8 mouse cellular contexts compared by ENCODE assay signal in genomic region chr7:142659181-142659681, GRCm38 (mm10). TPM values are rescaled to one million over a fixed set of nuclear protein-coding genes. Genes with fewer than 3 reads are reported as not detected.
DNase-seq lines count a peak whose midpoint lies in the region; ATAC-seq and TF ChIP-seq lines count a peak whose summit lies in the region.

No protein-coding gene starts in this region.

- under 1% methylated on average over 57 of the region's 70 CpGs for WGBS in intestine, embryonic 14.5 days

- peaks cover 16% of the 10 kb centered on the region for H3K36me3 ChIP-seq in intestine, embryonic 14.5 days (ENCODE audit: control insufficient read depth, insufficient read depth, low read length)

- peak; percentile 10; the same call in 1 of the 2 replicates for TF ChIP-seq POLR2A in embryonic fibroblast, embryonic 13.5 days (IDR thresholded peaks at IDR 0.05; ENCODE audit: low read depth, low read length)

- H3K4me2 ChIP-seq in intestine, embryonic 14.5 days (ENCODE audit: low read length): peak overlapping the region; percentile 61

- no peaks in the 10 kb centered on the region for H3K4me1 ChIP-seq in embryonic fibroblast, embryonic 13.5 days (ENCODE audit: control insufficient read depth, insufficient read depth, low read length)
- H3K4me1 ChIP-seq in intestine, embryonic 14.5 days (replicated peaks; ENCODE audit: control insufficient read depth, insufficient read depth, low read length): 0 out of 2 replicates have a peak, but pooled peaks cover 7% of the 10 kb centered on the region

- H3K27ac ChIP-seq in embryonic fibroblast, embryonic 13.5 days (ENCODE audit: insufficient read depth, low read length): no peak overlapping the region
- peak overlapping the region; percentile 89 for H3K27ac ChIP-seq in intestine, embryonic 14.5 days (ENCODE audit: low read depth)

- H3K9ac ChIP-seq in intestine, embryonic 14.5 days (ENCODE audit: low read length): peak overlapping the region; percentile 89

- TF ChIP-seq CTCF in embryonic fibroblast, embryonic 13.5 days (IDR thresholded peaks at IDR 0.05; ENCODE audit: borderline replicate concordance, insufficient read depth, low read length): no peak

- H3K9me3 ChIP-seq in intestine, embryonic 14.5 days (ENCODE audit: control insufficient read depth, low read length): no peaks in the 10 kb centered on the region

- DNase-seq in ovary, postnatal 14 days (ENCODE audit: low spot score): peak; percentile 15
- no peak for DNase-seq in ovary, postnatal 10 days (ENCODE audit: low spot score)
- no peak for DNase-seq in intestine, embryonic 14.5 days (ENCODE audit: low spot score)
- DNase-seq in lung, postnatal 4 days: peak; percentile 50 to 76
- no peak for DNase-seq in cerebellum, adult 18-20 months
- DNase-seq in frontal cortex, adult 2 months (ENCODE audit: extremely low spot score in 1 of 2, low spot score in 1 of 2): no peak
- DNase-seq in layer of hippocampus, adult 9-11 months: no peak

- H3K4me3 ChIP-seq in embryonic fibroblast, embryonic 13.5 days (ENCODE audit: insufficient read depth, low read length): peak overlapping the region; percentile 52
- H3K4me3 ChIP-seq in intestine, embryonic 14.5 days (ENCODE audit: low read depth, low read length): peak overlapping the region; percentile 57

- ATAC-seq in intestine, embryonic 14.5 days (replicated peaks; ENCODE audit: low FRiP score, low TSS enrichment, low read depth): peak; percentile 68

- H3K27me3 ChIP-seq in intestine, embryonic 14.5 days (replicated peaks; ENCODE audit: control insufficient read depth, insufficient read depth, low read length): peaks cover 99% of the 10 kb centered on the region

RNA-seq across cellular contexts. Expression of gene Igf2, which starts 7.4 kb away (rescaled TPM):
- polyA plus RNA-seq in embryonic fibroblast, embryonic 13.5 days (2011; ENCODE audit: insufficient read length, low read depth, missing spikeins): 2,532 and 4,944 TPM in 2 replicates
- polyA plus RNA-seq in intestine, embryonic 14.5 days (2014; fragmentation: Nextera tagmentation; extraction: Ambion mirVana): 960 and 1,030 TPM in 2 replicates
- 60.6 and 81.1 TPM in 2 replicates for polyA plus RNA-seq in frontal cortex, adult 2 months (2012; rRNA removed)

RNA-seq across cellular contexts. Expression of gene Gm49394, which starts 10.5 kb away (rescaled TPM):
- polyA plus RNA-seq in embryonic fibroblast, embryonic 13.5 days (2011; ENCODE audit: insufficient read length, low read depth, missing spikeins): 0.45 and 0.93 TPM in 2 replicates
- 0.13 and 0.24 TPM in 2 replicates for polyA plus RNA-seq in intestine, embryonic 14.5 days (2014; fragmentation: Nextera tagmentation; extraction: Ambion mirVana)
- polyA plus RNA-seq in frontal cortex, adult 2 months (2012; rRNA removed): 0.10 and 0.27 TPM in 2 replicates

Comparison
In these comparisons a context has a peak if more than half of its experiments do, and no peak if none do; other contexts are left out.
1. DNase-seq: peak in ovary, postnatal 14 days (single experiment) and lung, postnatal 4 days (2 of 2); none in ovary, postnatal 10 days (single experiment), intestine, embryonic 14.5 days (single experiment), cerebellum, adult 18-20 months (0 of 2), frontal cortex, adult 2 months (0 of 2) and layer of hippocampus, adult 9-11 months (single experiment).
2. RNA of gene Igf2, which starts 7.4 kb away (polyA plus RNA-seq): 2,532 to 4,944 TPM in embryonic fibroblast, embryonic 13.5 days and 960 to 1,030 TPM in intestine, embryonic 14.5 days; 60.6 to 81.1 TPM in frontal cortex, adult 2 months; every median in the first group is over 10 times any median in the second.